Comparison of ENCODE assay signal across 11 mouse cellular contexts in genomic region chr13:49306771-49307310, GRCm38 (mm10). TPM values are rescaled to one million over a fixed set of nuclear protein-coding genes. Genes with fewer than 3 reads are reported as not detected.
DNase-seq lines count a peak whose midpoint lies in the region; ATAC-seq and TF ChIP-seq lines count a peak whose summit lies in the region.
"Had no signal": no experiment of that assay in that cellular context is flagged by ENCODE, and none has a peak within 500 bp of the region (broad histone marks: within the 10 kb centered on the region; RNA-seq: fewer than 3 reads in every experiment).

No protein-coding gene starts in this region.

- WGBS in kidney, embryonic 16.5 days: 72% methylated on average over 7 of the region's 7 CpGs
- WGBS in heart, postnatal 0 days: 26% methylated on average over 7 of the region's 7 CpGs
- 80% methylated on average over 7 of the region's 7 CpGs for WGBS in midbrain, embryonic 15.5 days

- no peak overlapping the region for H3K4me3 ChIP-seq in kidney, embryonic 16.5 days (ENCODE audit: low read length)
- peak overlapping the region; percentile 86 for H3K4me3 ChIP-seq in bone marrow macrophage, adult 2 months (ENCODE audit: insufficient read depth, low read length)
- H3K4me3 ChIP-seq in heart, postnatal 0 days (ENCODE audit: low read depth, low read length): no peak overlapping the region
- peak overlapping the region; percentile 95 for H3K4me3 ChIP-seq in megakaryocyte, embryonic 14.5 days (replicated peaks)
- H3K4me3 ChIP-seq in midbrain, embryonic 15.5 days: no peak overlapping the region

- DNase-seq in kidney, postnatal 36 days: no peak
- no peak for DNase-seq in heart, postnatal 0 days (ENCODE audit: low spot score)
- no peak for DNase-seq in gastrocnemius, postnatal 10 days
- no peak for DNase-seq in ovary, postnatal 14 days (ENCODE audit: low spot score)
- DNase-seq: right cerebral cortex, postnatal 25 days had no signal

- no peak for TF ChIP-seq POLR2A in bone marrow macrophage, adult 2 months (IDR thresholded peaks at IDR 0.05; ENCODE audit: borderline replicate concordance, low read depth, low read length)

- H3K27me3 ChIP-seq in kidney, embryonic 16.5 days (ENCODE audit: insufficient read depth, low read length): no peaks in the 10 kb centered on the region
- no peaks in the 10 kb centered on the region for H3K27me3 ChIP-seq in heart, postnatal 0 days (ENCODE audit: control insufficient read depth, insufficient read depth, low read length)
- no peaks in the 10 kb centered on the region for H3K27me3 ChIP-seq in megakaryocyte, embryonic 14.5 days (replicated peaks)
- no peaks in the 10 kb centered on the region for H3K27me3 ChIP-seq in midbrain, embryonic 15.5 days (replicated peaks)

- H3K27ac ChIP-seq in kidney, embryonic 16.5 days (ENCODE audit: low read length): 0 out of 2 replicates have a peak overlapping the region, but pooled peaks have one; percentile 59
- peak overlapping the region; percentile 92 for H3K27ac ChIP-seq in bone marrow macrophage, adult 2 months (ENCODE audit: insufficient read depth, low read depth, low read length)
- peak overlapping the region; percentile 79 for H3K27ac ChIP-seq in heart, postnatal 0 days (ENCODE audit: low read depth)
- no peak overlapping the region for H3K27ac ChIP-seq in midbrain, embryonic 15.5 days
- H3K27ac ChIP-seq: hindbrain, postnatal 0 days had no signal

- no peak for ATAC-seq in kidney, embryonic 16.5 days (ENCODE audit: low FRiP score, low TSS enrichment)
- ATAC-seq in heart, postnatal 0 days (ENCODE audit: insufficient read depth, low read depth): peak; percentile 31
- no peak for ATAC-seq in midbrain, embryonic 15.5 days (replicated peaks)

- H3K36me3 ChIP-seq in kidney, embryonic 16.5 days (ENCODE audit: insufficient read depth, low read length): no peaks in the 10 kb centered on the region
- H3K36me3 ChIP-seq in heart, postnatal 0 days (replicated peaks; ENCODE audit: control insufficient read depth, insufficient read depth, low read length): no peaks in the 10 kb centered on the region
- H3K36me3 ChIP-seq in megakaryocyte, embryonic 14.5 days (replicated peaks; ENCODE audit: low read length): peaks cover 52% of the 10 kb centered on the region
- H3K36me3 ChIP-seq in midbrain, embryonic 15.5 days (replicated peaks): no peaks in the 10 kb centered on the region

- no peak overlapping the region for H3K4me2 ChIP-seq in kidney, embryonic 16.5 days (replicated peaks; ENCODE audit: low read depth, low read length)
- peak overlapping the region; percentile 44 for H3K4me2 ChIP-seq in heart, postnatal 0 days (ENCODE audit: low read depth, low read length)
- H3K4me2 ChIP-seq in midbrain, embryonic 15.5 days: no peak overlapping the region
- H3K4me2 ChIP-seq: midbrain, embryonic 11.5 days had no signal

- TF ChIP-seq EP300 in heart, postnatal 0 days (IDR thresholded peaks at IDR 0.05; ENCODE audit: low read depth): no peak

- no peaks in the 10 kb centered on the region for H3K9me3 ChIP-seq in kidney, embryonic 16.5 days (ENCODE audit: low read length)
- no peaks in the 10 kb centered on the region for H3K9me3 ChIP-seq in heart, postnatal 0 days (replicated peaks; ENCODE audit: control insufficient read depth, low read length)
- no peaks in the 10 kb centered on the region for H3K9me3 ChIP-seq in megakaryocyte, embryonic 14.5 days
- H3K9me3 ChIP-seq in midbrain, embryonic 15.5 days: no peaks in the 10 kb centered on the region

- no peak for TF ChIP-seq CTCF in bone marrow macrophage, adult 2 months (IDR thresholded peaks at IDR 0.05; ENCODE audit: low read depth, low read length)
- TF ChIP-seq CTCF in heart, postnatal 0 days (IDR thresholded peaks at IDR 0.05; ENCODE audit: low read depth): no peak

- no peak overlapping the region for H3K9ac ChIP-seq in kidney, embryonic 16.5 days (replicated peaks; ENCODE audit: low read length)
- peak overlapping the region; percentile 17; the same call in 1 of the 2 replicates for H3K9ac ChIP-seq in heart, postnatal 0 days (replicated peaks; ENCODE audit: low read depth, low read length)
- H3K9ac ChIP-seq in midbrain, embryonic 15.5 days: no peak overlapping the region

- peaks cover 10% of the 10 kb centered on the region for H3K4me1 ChIP-seq in kidney, embryonic 16.5 days (ENCODE audit: insufficient read depth, low read length)
- H3K4me1 ChIP-seq in bone marrow macrophage, adult 2 months (ENCODE audit: control insufficient read depth, insufficient read depth, low read length): peaks cover 45% of the 10 kb centered on the region
- peaks cover 11% of the 10 kb centered on the region; the same call in 1 of the 2 replicates for H3K4me1 ChIP-seq in heart, postnatal 0 days (ENCODE audit: control insufficient read depth, insufficient read depth)
- peaks cover 91% of the 10 kb centered on the region for H3K4me1 ChIP-seq in megakaryocyte, embryonic 14.5 days
- H3K4me1 ChIP-seq in midbrain, embryonic 15.5 days: no peaks in the 10 kb centered on the region

RNA-seq across cellular contexts. Expression of gene Fgd3, which starts 13.3 kb away (rescaled TPM):
- polyA plus RNA-seq in kidney, embryonic 16.5 days (2015; fragmentation: Nextera tagmentation; extraction: Ambion mirVana): 1.0 and 1.1 TPM in 2 replicates
- 79.0 and 88.6 TPM in 2 replicates for polyA plus RNA-seq in bone marrow macrophage, adult 2 months (2012; ENCODE audit: insufficient read depth, insufficient read length, missing spikeins)
- 0.93 and 1.6 TPM in 2 replicates for total RNA-seq in heart, postnatal 0 days (2014; rRNA removed; ENCODE audit: low replicate concordance)
- 0.04 and 0.05 TPM in 2 replicates for polyA plus RNA-seq in heart, postnatal 0 days (2015; fragmentation: Nextera tagmentation; extraction: Ambion mirVana)
- polyA plus RNA-seq in megakaryocyte, embryonic 14.5 days (2012; ENCODE audit: insufficient read depth, low replicate concordance): 9.1 and 10.4 TPM in 2 replicates
- total RNA-seq in gastrocnemius, postnatal 10 days (2021): 1 to 10 TPM in 1 of 2 experiments, under 1 TPM in 1; 0.66 to 1.9 TPM
- polyA plus RNA-seq in midbrain, embryonic 15.5 days (2015; fragmentation: Nextera tagmentation; extraction: Ambion mirVana): 3.1 TPM in 2 replicates

RNA-seq across cellular contexts. Expression of gene Bicd2, which starts 34.5 kb away (rescaled TPM):
- 27.9 and 29.4 TPM in 2 replicates for polyA plus RNA-seq in kidney, embryonic 16.5 days (2015; fragmentation: Nextera tagmentation; extraction: Ambion mirVana)
- polyA plus RNA-seq in bone marrow macrophage, adult 2 months (2012; ENCODE audit: insufficient read depth, insufficient read length, missing spikeins): 38.4 and 42.5 TPM in 2 replicates
- 54.2 and 62.6 TPM in 2 replicates for total RNA-seq in heart, postnatal 0 days (2014; rRNA removed; ENCODE audit: low replicate concordance)
- 43.5 and 45.4 TPM in 2 replicates for polyA plus RNA-seq in heart, postnatal 0 days (2015; fragmentation: Nextera tagmentation; extraction: Ambion mirVana)
- 21.2 and 22.5 TPM in 2 replicates for polyA plus RNA-seq in megakaryocyte, embryonic 14.5 days (2012; ENCODE audit: insufficient read depth, low replicate concordance)
- 10 to 100 TPM; 21.5 to 25.5 TPM for total RNA-seq in gastrocnemius, postnatal 10 days (2021)
- 28.3 and 29.2 TPM in 2 replicates for polyA plus RNA-seq in midbrain, embryonic 15.5 days (2015; fragmentation: Nextera tagmentation; extraction: Ambion mirVana)

RNA-seq across cellular contexts. Expression of gene Susd3, which starts 58.3 kb away (rescaled TPM):
- 31.2 and 34.5 TPM in 2 replicates for polyA plus RNA-seq in kidney, embryonic 16.5 days (2015; fragmentation: Nextera tagmentation; extraction: Ambion mirVana)
- 139 and 143 TPM in 2 replicates for polyA plus RNA-seq in bone marrow macrophage, adult 2 months (2012; ENCODE audit: insufficient read depth, insufficient read length, missing spikeins)
- total RNA-seq in heart, postnatal 0 days (2014; rRNA removed; ENCODE audit: low replicate concordance): 0.43 and 0.46 TPM in 2 replicates
- polyA plus RNA-seq in heart, postnatal 0 days (2015; fragmentation: Nextera tagmentation; extraction: Ambion mirVana): 0.75 and 0.99 TPM in 2 replicates
- 289 and 697 TPM in 2 replicates for polyA plus RNA-seq in megakaryocyte, embryonic 14.5 days (2012; ENCODE audit: insufficient read depth, low replicate concordance)
- 1 to 10 TPM in 1 of 2 experiments, under 1 TPM in 1; 0.47 to 1.0 TPM for total RNA-seq in gastrocnemius, postnatal 10 days (2021)
- polyA plus RNA-seq in midbrain, embryonic 15.5 days (2015; fragmentation: Nextera tagmentation; extraction: Ambion mirVana): 0.54 and 0.59 TPM in 2 replicates

Comparison
In these comparisons a context has a peak if more than half of its experiments do, and no peak if none do; other contexts are left out.
1. H3K4me3 ChIP-seq: peak in bone marrow macrophage, adult 2 months (single experiment) and megakaryocyte, embryonic 14.5 days (single experiment); none in kidney, embryonic 16.5 days (single experiment), heart, postnatal 0 days (single experiment) and midbrain, embryonic 15.5 days (single experiment).
2. RNA of gene Susd3, which starts 58.3 kb away (polyA plus RNA-seq): 289 to 697 TPM in megakaryocyte, embryonic 14.5 days, 139 to 143 TPM in bone marrow macrophage, adult 2 months and 31.2 to 34.5 TPM in kidney, embryonic 16.5 days; 0.75 to 0.99 TPM in heart, postnatal 0 days and 0.54 to 0.59 TPM in midbrain, embryonic 15.5 days; every median in the first group is over 10 times any median in the second.